Mouse (Mus musculus): ENCODE data around the gene Ruvbl1. TPM values are rescaled to one million over a fixed set of nuclear protein-coding genes. Genes with fewer than 3 reads are reported as not detected.

Ruvbl1 gene
- total RNA-seq, 2 experiments from 2014 or later = 15.2 to 16.7 TPM

DNA sequence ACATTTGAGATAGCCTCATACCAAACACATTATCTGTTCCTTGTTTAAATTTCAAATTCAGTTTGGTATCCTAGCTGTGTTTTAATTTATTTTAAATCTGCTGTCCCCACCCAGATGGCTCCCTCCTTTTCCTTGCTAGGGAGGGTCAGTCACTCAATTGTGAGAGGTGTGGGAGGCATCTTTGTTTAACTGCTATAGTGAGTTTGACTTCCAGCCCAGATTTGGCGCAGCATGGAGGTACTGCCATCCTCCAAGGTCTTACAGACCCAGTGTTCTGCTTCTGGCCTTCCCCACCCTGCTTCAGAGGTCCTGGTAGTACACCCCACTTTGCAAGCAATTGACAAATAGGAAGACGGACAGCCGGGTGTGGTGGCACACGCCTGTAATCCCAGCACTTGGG lies 58.8 kb downstream of the Ruvbl1 start:
- no peak for DNase-seq (ENCODE audit: low spot score)
- intact Hi-C loops (cut with DNase I) = no loop called here

DNA sequence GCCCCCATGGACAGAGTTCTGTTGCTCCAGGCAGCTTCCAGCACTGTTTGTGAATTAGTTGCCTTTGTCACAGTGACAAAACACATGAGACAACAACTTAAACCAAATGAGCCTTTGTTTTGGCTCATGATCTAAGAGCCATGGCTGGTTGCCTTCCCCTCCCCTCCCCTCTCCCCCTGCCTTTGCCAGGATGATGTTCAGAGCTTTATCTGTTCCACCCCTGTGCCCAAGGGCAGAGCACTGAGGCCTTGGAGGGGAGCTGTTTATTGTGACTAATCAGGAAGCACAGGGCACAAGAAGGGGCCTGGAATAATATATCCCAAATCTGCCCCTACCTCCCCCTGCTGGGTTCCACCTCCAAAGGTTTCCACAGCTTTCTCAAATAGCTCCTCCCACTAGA lies 65.1 kb downstream of the Ruvbl1 start:
- no peak for DNase-seq (ENCODE audit: low spot score)
- intact Hi-C loops (cut with DNase I) = no loop called here

DNA sequence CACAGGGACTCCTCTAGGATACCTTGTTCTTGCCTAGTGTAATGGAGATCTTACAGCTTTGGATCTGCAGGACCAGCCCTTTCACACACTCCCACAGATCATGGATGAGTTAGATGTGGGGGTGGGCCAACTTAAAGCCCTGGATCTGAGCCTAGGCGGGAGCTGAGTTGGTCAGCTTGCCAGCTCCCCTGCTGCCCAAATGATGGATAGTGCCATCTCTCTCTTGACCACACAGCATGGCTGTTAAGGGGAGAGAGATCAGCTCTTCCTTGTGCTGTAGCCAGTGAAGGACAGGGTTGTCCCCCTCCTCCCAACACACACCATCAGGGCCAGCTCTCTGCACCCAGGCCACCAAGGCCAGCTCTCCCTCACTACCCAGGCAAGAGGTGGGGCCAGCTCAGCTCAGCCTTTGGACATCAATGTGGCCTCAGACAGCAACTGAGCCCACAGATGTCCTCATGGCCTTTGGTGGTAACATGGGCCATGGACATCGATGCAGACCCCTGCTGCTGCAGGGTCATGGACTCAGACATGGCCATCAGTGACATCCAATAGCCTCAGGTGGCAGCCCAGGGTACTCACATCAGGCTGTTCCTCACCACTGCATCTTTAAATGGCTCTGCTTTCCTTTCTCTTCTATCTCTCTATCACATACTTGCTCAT lies 75.0 kb downstream of the Ruvbl1 start:
- DNase-seq (ENCODE audit: low spot score) = no peak
- intact Hi-C loops (cut with DNase I) = no loop called here

DNA sequence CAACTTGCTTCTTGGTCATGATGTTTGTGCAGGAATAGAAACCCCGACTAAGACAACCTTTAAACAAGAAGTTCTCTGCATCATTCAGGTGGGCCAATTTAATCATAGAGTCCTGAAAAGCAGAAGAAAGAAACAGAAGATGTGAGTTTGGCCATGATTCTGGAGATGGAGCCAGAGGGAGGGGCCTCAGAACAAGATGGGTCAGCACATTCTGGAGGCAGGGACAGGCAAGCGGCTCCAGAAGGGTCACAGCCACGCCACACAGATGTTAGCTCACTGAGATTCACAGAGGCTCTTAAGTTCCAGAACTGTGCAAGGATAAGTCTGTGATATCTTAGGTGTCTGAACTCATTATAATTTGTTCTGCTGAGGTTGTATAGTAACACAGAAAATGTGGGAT lies 79.0 kb downstream of the Ruvbl1 start:
- intact Hi-C loops (cut with DNase I) = no loop called here
- no peak for DNase-seq (ENCODE audit: low spot score)

DNA sequence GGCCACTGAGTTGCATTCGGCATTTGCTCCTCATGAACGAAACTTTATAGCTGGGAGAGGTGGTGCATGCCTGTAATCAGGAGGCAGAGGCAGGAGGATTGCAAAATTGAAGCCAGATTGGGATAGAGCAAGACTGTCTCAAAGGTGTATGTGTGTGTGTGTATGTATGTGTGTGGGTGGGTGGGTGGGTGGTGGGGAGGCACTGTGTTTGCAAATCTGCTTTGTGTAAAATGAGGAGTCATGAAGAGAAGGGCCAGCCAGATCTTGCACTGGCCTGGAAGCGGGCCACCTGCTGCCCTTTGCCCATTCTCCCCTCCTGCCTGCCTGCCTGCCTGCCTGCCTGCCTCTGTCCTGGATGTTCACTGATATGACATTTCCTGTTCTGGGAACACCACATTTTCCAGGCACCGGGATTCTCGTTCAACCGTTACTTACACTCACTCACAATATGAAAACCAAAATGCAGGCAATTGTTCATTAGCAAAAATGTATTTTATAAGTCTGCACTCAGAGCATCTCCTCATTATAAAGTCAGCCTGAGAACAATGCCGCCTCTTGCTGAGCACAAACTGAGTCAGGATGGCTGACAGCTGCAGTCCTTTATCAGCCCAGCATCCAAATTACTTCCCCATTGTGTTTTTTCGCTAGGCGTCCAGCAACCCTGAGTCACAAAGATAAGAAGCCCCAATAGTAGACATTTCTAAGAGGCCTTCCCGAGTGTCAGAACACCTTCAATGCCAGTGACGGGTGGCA lies 79.6 kb downstream of the Ruvbl1 start:
- no peak for DNase-seq (ENCODE audit: low spot score)
- intact Hi-C loops (cut with DNase I) = no loop called here

DNA sequence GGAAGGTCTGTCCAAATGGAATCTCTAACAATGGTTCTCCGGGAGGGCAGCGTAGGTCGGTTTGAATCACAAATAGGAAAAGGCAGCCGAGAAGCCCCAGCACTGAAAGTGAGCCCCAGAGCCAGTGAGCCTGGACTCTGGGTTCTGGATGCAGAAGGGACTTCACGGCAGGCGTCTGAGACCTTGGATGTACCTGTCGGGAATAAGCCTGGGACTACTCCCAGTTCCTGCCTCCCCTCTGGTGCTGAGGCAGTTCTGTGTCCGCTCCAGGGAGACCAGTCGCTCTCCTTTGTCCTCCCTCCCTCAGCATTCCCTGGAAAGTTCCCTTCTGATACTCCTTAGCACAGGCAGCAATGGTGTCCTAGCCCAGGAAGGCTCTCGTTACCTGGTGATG lies 80.2 kb downstream of the Ruvbl1 start:
- DNase-seq (ENCODE audit: low spot score) = no peak
- intact Hi-C loops (cut with DNase I) = no loop called here

Other genes with a start within 250 kb of the Ruvbl1 start
- not detected for gene Dnajb8, start 243.1 kb upstream of the Ruvbl1 start, total RNA-seq (2021)
- gene Eefsec, start 18.9 kb upstream of the Ruvbl1 start, total RNA-seq (2021) = 1 to 10 TPM; 6.5 to 6.7 TPM
- gene Sec61a1, start 53.5 kb downstream of the Ruvbl1 start, total RNA-seq (2021) = 10 to 100 TPM; 49.4 to 53.6 TPM
- 10 to 100 TPM; 31.2 to 36.8 TPM for gene Kbtbd12, start 172.5 kb downstream of the Ruvbl1 start, total RNA-seq (2021)

Measured in heart, postnatal 25 days (tissue).